Mouse (Mus musculus) bone marrow, adult 2 months (tissue): Measurements from ENCODE around the gene Bpgm.

Experiments used
- CTCF ChIP-seq: fragments of 200-500 bp; IDR thresholded peaks from 2 replicates; pipeline ENCODE4 v1.5.1; 2011; ENCODE audit warnings: low read length, control low read depth; ENCODE audit not compliant: control insufficient read depth, insufficient read depth
- POLR2A ChIP-seq: fragments of 200-500 bp; IDR thresholded peaks from 2 replicates; pipeline ENCODE4 v1.6.1; 2011; ENCODE audit warnings: low read depth, mild to moderate bottlenecking, control low read depth, low read length, borderline replicate concordance; ENCODE audit not compliant: control insufficient read depth

- TF ChIP-seq POLR2A (no peak), CTCF (peak; percentile 89)
These were observed 73.0 kb downstream of the Bpgm start for GRCm38 (mm10) chr6:34549017-34549416.
